Mouse (Mus musculus) gastrocnemius, adult 18-20 months (tissue): ENCODE measurements around the gene Ccl3. TPM values are rescaled to one million over a fixed set of nuclear protein-coding genes. Genes with fewer than 3 reads are reported as not detected.

Source experiments
- DNase-seq: peaks from one replicate; pipeline ENCODE4 v3.0.0; 2021; ENCODE audit warnings: low spot score
- total RNA-seq, 2 experiments: library from RNA; stranded (reverse); gene quantifications; 2 replicates each; pipeline ENCODE4 v1.2.3; 2021

Ccl3 gene
- total RNA-seq, 2 experiments from 2014 or later = not detected

DNA sequence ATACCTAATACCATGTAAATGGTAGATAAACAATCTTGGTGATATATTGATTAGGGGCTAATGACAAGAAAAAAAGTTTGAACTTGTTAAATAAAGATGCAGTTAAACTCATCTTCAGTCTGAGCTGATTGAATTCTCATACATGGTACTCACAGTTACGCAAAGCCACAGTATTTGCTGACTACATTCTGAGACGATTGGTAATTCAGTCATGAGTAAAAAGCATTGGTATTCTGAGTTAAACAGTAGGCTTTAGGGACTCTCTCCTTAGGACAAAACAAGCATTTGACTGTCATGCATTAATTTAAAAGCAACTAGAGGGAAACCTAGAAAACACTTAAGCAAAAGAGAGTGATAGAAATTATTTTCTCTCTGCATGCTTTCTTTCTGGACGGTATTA, 25.6 kb downstream of the Ccl3 start:
- no peak for DNase-seq

DNA sequence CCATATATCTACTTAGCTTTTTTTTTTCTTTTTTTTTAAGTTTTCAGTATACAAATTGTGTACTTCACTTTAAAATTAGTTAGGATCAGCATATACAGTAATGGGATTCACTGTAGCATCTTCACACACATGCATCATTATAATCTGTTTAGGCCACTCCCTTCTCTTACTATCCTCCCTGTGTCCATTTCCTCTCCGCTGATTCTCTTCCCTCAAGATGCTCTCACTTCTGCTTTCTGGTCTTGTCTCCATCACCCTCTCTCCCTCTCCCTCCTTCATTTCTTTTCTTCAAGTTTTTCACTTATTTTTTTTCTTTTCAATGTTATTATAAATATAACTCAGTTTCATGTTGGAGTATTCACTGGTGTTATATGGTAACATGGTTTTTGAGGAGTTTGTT, 30.1 kb downstream of the Ccl3 start:
- DNase-seq = no peak

- DNase-seq = no peak
Measured at GRCm38 (mm10) chr11:83618238-83618637, 30.9 kb downstream of the Ccl3 start.

GRCm38 (mm10) chr11:83616586-83616985, 32.6 kb downstream of the Ccl3 start:
- DNase-seq = no peak

GRCm38 (mm10) chr11:83610900-83611299, 38.3 kb downstream of the Ccl3 start:
- DNase-seq = no peak

GRCm38 (mm10) chr11:83606396-83606795, 42.8 kb downstream of the Ccl3 start:
- no peak for DNase-seq

DNA sequence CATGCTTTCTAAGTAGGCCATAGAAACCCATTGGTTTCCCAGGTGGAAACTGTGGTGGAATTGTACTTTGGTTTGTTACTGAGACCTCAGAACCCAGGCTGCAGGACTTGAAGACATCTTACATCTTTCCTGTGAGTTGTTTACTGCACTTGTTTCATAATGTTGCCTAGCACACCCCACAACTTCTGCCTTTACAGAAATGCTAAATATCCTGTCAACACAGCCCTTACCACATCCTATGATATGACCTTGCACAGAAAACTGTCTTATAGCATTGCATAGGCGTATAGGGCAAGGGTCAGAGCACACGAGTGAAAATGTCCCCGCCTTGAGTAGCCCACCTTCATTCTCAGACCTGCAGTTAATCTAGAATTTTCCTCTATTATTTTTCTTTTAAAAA, 43.6 kb downstream of the Ccl3 start:
- DNase-seq = no peak

DNA sequence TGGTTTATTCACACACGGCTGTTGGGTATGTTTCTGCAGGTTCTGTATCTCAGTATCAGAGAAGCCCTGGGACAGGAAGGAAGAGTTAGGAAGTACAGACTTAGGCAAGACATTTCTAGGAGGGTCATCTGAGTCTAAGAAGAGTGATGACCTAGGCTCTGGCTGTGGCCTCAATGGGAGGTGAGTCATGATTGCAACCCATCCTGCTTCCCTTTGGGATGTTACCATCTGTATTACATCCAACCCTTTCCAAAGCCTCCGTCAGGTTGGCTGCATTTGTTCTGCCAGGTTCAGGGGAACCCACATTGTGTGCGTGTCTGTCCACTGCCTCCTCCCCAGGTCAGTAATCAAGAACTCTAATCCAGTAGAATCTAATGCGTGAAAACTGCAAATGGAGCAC, 44.5 kb downstream of the Ccl3 start:
- no peak for DNase-seq

GRCm38 (mm10) chr11:83603399-83603798, 45.8 kb downstream of the Ccl3 start:
- DNase-seq = no peak

- DNase-seq = no peak
Measured at GRCm38 (mm10) chr11:83600576-83600975, 48.6 kb downstream of the Ccl3 start.

DNA sequence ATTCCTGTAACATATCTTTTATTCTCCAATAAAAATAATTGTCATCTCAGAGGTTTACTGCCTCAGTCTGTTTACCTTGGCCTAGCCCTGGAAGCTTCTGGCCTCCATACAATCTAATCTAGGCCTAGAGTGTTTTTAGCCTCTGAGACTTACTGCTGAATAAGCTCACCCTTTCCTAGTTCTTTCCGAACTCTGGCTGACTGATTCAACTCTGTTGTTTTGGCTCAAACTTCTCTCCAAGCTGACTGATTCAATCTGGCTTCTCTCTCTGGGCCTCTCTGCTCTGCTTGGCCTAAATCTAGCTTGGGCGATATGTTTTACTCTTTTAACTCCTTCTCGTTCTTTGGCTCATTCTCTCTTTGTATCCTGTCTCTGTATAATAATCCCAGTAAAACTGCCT, 50.2 kb downstream of the Ccl3 start:
- no peak for DNase-seq

DNA sequence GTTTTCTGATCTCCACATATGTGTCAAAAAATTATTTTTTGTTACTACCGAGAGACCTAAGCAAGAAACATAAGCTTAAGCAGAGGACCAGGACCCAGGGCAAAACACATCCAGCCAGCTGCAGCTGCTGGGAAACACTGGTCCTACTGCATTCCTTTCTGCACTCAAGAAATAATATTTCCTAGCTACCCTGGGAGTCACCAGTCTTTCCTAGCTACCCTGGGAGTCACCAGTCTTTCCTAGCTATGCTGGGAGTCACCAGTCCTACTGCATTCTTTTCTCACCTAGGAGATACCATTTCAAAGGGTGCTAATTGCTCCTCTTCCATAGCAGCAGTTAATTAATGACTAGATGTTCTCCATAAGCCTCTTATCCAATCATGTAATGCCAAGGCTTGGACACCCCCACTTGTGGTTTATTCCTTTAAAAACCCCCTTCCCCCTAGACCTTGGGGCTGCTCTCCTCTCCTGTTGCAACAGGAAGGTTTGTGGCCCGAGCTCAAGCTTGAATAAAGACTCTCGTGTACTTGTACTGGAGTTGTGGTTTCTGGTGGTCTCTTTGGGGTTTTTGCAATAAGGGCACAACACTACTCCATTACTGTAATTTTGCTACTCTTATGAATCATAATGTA, 50.8 kb downstream of the Ccl3 start:
- no peak for DNase-seq

Other genes with a start within 250 kb of the Ccl3 start
- under 1 TPM; 0.48 to 0.90 TPM for gene Rasl10b, start 240.2 kb downstream of the Ccl3 start, total RNA-seq
- not detected for gene Gas2l2, start 219.9 kb downstream of the Ccl3 start, total RNA-seq
- not detected for gene 1700020L24Rik, start 211.7 kb downstream of the Ccl3 start, total RNA-seq
- gene Mmp28, start 186.3 kb downstream of the Ccl3 start, total RNA-seq = 1 to 10 TPM; 1.4 TPM
- gene Taf15, start 176.3 kb downstream of the Ccl3 start, total RNA-seq = 10 to 100 TPM; 18.6 to 21.3 TPM
- not detected for gene Heatr9, start 127.2 kb downstream of the Ccl3 start, total RNA-seq
- gene Ccl5, start 118.8 kb downstream of the Ccl3 start, total RNA-seq = not detected
- gene Ccl9, start 70.7 kb downstream of the Ccl3 start, total RNA-seq = 1 to 10 TPM; 2.4 to 3.0 TPM
- gene Ccl6, start 56.3 kb downstream of the Ccl3 start, total RNA-seq = 1 to 10 TPM; 3.8 to 6.5 TPM
- not detected for gene Rpl9-ps1, start 3.7 kb downstream of the Ccl3 start, total RNA-seq
- not detected for gene Ccl4, start 13.2 kb upstream of the Ccl3 start, total RNA-seq
- under 1 TPM in 1 of 2 experiments, not detected in 1; 0.78 TPM for gene Wfdc17, start 54.6 kb upstream of the Ccl3 start, total RNA-seq
- gene Wfdc18, start 59.7 kb upstream of the Ccl3 start, total RNA-seq = not detected
- gene Wfdc21, start 97.6 kb upstream of the Ccl3 start, total RNA-seq = under 1 TPM in 1 of 2 experiments, not detected in 1; 0.62 TPM
- gene Heatr6, start 104.3 kb upstream of the Ccl3 start, total RNA-seq = 10 to 100 TPM in 1 of 2 experiments, 1 to 10 TPM in 1; 8.5 to 10.7 TPM
- gene Hnf1b, start 200.7 kb upstream of the Ccl3 start, total RNA-seq = not detected